Mouse (Mus musculus) layer of hippocampus, adult 9-11 months (tissue): ENCODE results near the gene Twist2.

Source experiments
- DNase-seq: peaks from one replicate; pipeline ENCODE4 v3.0.0; 2022

The Twist2 gene

DNA sequence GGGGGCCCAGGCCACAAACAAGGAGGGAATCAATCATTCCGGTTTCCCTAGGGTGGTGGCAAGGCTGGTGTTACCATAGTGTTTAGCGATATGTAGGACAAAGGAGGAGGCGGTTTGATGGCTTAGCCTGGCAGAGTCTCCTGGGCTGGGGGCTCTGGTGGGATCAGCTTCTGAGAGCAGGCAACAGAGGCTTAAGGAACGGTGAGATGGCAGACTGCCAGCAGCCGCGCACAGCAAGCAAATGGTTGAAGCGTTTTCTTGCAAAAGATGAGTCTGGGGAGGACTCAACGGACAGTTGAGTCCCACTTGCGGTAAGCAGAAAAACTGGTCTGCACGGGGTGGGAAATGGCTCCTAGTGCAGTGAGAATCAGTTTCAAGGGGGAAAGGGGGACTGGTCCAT is 19.3 kb downstream of the Twist2 start:
- no peak for DNase-seq

GRCm38 (mm10) chr1:91822316-91822824 is 21.1 kb downstream of the Twist2 start:
- no peak for DNase-seq

GRCm38 (mm10) chr1:91823530-91823929 is 22.3 kb downstream of the Twist2 start:
- DNase-seq = no peak

DNA sequence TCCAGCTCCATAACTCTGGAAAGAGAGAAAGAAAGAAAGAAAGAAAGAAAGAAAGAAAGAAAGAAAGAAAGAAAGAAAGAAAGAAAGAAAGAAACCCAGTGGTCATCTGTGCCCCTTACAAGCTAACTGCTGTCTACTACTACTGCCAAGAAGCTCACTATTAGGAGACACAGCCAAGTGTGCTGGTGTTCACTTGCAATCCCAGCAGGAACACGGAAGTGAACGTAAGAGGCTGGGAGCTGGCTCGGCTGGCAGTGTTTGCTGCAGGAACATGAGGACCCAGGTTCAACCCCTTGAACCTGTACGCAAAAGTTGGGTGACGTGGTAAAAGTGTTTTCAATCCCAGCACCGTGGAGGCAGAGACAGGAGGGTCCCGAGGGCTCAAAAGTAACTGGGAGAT is 22.7 kb downstream of the Twist2 start:
- no peak for DNase-seq

DNA sequence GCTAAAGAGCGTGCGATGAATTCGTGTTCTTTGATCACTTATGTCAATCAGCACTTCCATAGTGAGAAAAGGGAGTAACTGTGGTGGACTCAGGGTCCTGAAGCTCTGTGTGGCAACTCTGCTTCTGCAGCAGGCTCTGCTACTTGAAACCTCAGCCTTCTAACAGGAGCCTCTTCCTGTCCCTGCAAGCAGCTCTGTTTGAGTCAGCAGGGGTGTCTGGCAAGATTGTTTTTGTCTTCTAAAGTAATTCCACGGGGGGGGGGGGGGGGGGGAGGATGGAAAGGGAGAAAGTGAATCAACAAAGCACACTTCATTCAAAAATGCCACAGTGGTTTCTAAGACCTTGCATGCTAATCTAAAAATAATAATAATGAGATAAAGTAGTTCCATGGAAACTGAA is 24.0 kb downstream of the Twist2 start:
- DNase-seq = no peak

DNA sequence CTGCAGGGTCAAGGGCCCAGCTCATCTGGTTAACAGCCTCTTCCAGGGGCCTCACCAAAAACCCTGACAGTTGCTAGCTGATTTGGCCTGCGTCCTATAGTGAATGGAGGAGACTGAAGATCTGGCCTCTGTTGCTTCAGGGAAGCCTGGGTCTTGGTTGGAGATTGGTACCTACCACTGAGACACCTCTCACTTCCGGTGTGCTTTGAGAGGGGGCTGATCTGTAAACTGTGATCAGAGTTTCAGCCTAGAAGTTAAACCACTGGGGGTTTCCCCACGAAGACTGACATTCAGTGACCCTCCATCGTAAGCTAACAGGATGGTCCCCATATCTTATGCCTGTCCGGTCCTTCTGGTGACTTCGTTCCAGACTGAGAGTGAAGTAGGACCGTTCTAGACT is 30.7 kb downstream of the Twist2 start:
- no peak for DNase-seq

GRCm38 (mm10) chr1:91839557-91839956 is 38.3 kb downstream of the Twist2 start:
- DNase-seq = peak; percentile 19

GRCm38 (mm10) chr1:91839979-91840378 is 38.7 kb downstream of the Twist2 start:
- peak; percentile 62 for DNase-seq

DNA sequence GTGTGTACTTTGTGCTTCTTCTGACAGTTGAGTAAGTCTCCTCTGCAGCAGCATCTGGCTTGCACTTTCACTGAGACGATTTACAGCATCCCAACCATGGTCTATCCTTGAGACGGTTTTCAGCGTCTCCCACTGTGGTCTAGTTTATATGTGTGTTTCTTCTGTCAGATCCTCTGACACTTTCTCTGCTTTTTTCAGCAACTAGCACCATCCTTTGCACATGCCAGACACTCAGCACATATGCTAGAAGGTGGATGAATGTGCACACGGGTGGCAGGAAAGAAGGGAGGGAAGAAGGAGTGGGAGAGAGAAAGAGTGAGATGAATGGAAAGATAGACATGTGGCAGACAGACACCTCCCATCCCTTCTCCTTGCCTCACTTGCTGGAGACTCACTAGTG is 43.0 kb downstream of the Twist2 start:
- DNase-seq = no peak

- no peak for DNase-seq
Observed at GRCm38 (mm10) chr1:91844681-91845379, 43.6 kb downstream of the Twist2 start.

GRCm38 (mm10) chr1:91845380-91845957 is 44.2 kb downstream of the Twist2 start:
- DNase-seq = no peak

DNA sequence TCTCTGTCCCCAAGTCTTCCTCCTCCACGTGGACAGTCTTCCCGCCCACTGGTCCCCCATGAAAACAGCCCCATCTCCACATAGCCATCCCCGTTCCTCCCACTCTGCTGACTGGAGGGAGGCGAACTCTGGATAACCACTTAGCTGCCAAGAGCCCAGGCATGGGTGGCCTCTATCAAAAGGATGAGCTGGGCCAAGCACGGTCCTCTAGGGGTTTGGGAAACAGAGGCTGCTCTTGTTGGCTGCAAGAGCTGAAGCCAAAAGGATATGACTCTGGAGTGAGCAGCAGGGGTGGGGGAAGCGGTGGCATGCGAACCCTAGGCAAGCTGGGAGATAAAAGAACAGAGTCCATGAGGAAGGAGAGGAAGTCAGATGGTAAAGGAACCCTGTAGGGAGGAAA is 50.0 kb downstream of the Twist2 start:
- DNase-seq = no peak

- no peak for DNase-seq
Observed at GRCm38 (mm10) chr1:91856771-91857664, 55.8 kb downstream of the Twist2 start.

- no peak for DNase-seq
Observed at GRCm38 (mm10) chr1:91858101-91858790, 57.0 kb downstream of the Twist2 start.

DNA sequence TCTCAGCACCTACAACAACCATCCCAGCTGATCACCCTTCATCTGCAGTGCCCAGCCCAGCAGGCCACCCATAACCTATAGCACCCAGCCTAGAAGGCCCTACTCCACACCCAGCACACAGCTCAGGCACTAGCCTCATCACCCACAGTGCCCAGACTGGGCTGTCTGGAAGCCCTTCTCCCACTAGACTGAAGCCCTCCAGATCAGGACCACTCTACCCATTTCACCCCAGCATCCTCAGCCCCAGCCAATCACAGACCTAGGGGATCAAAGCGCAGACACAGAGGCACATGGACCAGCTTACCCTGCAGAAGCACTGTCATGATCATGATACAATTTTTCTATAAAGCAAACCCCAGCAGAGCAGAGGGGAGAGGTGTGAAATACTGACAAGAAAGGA is 57.6 kb downstream of the Twist2 start:
- no peak for DNase-seq

DNA sequence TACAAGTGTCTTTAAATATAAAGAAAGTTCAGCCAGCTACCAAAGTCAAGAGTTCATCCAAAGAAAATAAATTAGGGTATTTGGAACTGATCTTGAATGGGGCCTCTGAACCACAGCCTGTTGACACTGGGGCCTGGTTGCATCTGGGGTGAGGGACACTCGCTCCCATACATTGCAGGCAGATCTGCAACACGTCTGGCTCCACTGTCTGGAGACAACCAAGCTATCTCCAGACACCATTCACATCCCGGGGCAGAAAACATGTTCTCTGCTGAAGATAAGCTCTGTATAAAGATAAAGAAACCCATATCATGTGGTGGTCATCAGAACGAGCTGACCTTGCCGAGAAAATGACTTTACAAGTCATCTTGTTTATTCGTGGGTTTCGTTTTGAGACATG is 60.2 kb downstream of the Twist2 start:
- DNase-seq = no peak

DNA sequence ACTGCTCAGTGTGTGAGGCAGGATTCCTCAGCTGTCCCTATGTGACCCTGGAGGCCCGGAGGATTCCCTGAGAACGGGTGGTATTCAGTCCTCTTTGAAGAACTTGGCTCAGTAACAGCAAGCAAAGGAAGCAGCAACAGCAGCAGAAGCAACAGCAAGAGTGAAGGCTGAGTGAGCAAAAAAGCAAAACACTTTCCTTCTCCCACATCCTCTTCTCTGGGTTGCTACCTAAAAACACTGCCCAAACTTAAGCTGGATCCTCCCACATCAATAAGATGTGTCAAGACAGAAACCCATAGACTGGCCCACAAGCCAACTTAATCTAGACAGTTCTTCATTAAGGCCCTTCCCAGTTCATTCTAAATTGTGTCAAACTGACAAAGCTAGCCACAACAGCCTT is 64.7 kb downstream of the Twist2 start:
- DNase-seq = no peak

DNA sequence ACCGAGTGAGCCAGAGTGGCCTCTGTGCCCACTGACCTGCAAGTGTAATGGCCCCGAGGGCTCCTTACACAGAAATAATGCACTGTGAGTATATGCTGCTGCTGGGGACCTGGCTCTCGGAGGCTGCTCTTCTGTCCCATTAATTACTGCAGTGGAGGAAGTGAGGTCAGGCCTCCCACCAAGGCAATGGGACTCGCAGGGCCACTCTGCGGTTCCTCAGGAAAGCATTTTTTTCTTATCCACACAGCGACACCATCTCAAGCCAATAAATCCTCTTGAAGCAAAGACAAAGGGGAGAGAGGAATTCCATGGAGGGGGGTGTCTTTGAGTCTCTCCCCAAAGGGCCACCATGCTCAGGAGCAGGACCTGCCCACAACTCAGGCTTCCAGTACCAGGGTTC is 69.8 kb downstream of the Twist2 start:
- no peak for DNase-seq

GRCm38 (mm10) chr1:91872388-91873059 is 71.3 kb downstream of the Twist2 start:
- no peak for DNase-seq

DNA sequence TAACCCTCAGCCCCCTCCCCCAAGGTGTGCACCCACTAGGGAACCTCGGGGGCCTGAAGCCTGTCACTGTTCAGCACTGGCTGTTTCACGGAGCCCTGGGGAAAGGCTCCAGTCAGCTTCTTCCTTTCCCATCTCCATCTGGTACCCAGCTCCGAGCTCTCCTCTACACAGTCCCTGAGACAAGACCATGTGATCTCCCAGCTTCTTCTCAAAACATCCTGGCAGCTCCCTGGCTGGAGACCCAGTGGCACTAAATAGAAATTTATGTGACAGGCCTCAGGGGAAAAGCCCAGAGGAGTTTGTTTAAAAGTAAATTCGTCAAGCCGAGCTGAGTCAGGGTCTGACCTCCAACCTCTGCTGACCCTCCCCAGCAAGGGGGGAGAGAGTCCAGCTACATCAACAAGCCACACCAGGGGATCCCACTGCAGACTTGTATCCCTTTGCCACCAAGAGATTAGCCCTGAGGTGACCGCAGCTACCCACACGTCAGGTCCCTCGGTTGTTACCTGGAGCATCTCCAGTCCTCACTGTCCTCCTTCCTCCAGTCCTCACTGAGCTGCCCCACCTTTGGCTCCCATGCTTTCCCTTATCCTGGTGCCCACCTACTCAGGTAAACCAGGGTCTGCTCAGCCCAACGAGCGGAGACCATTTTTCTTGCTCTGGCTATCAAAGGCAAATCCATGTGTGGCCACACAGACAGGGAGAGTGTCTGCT is 72.5 kb downstream of the Twist2 start:
- no peak for DNase-seq

GRCm38 (mm10) chr1:91874633-91875032 is 73.4 kb downstream of the Twist2 start:
- DNase-seq = peak; percentile 41
